Comparison of ENCODE assay signal across 7 mouse cellular contexts in the genomic region with DNA sequence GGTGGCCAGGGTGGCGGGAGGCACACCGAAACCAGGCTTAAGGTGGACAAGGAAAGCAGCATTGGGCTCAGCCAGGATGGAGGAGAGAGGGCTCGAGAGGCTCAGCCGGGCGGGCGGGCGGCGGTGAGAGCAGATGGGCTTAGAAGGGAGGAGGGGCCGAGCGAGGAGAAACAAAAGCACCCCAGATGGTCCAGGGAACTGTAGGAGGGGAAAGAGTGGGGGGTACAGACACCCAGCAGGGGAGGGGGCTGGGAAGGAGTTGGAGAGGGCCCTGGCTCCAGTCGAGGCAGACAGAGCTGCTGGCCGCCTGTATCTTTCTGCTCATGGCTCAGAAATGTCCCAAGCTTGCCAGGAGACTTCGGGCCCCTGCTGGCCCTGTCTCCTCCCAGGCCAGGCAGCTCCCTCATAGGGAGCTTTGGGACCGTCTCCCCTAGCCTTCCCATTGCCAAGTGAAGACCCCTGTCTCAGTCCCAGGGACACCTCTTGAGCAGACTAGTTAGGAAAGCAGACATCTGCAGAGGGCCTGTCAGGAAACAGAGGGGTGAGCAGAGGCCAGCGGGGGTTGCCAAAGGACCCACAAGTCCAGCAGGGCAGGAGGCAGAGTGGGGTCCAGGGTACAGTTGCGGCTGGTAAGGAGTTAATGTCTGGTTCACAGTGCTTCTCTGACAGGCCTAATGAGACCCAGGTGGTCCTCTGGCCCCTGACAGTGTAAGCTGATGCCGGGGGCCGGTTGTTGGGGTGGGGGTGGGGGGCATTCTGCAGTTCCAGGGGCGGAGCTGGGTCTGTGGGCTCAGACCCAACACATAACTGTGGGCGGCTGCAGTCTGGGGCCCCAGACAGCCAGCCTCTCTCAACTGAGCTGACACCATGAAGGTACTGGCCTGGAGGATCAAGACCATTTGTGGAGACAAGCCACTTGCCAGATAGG. TPM values are rescaled to one million over a fixed set of nuclear protein-coding genes. Genes with fewer than 3 reads are reported as not detected.
A peak's percentile ranks its signal among the peaks of the same experiment; 100 is the strongest.
DNase-seq lines count a peak whose midpoint lies in the region; ATAC-seq and TF ChIP-seq lines count a peak whose summit lies in the region.

A gene (plus strand): TSS at position 819 of the 928 bp plus-strand sequence.

- peak; percentile 80 for ATAC-seq in hindbrain, embryonic 12.5 days (ENCODE audit: low FRiP score)
- ATAC-seq in limb, embryonic 11.5 days (ENCODE audit: insufficient number of reproducible peaks, low FRiP score, low TSS enrichment, low read depth), result peak; percentile 94
- ATAC-seq in neural tube, embryonic 13.5 days (ENCODE audit: low read depth), result peak; percentile 85
- no peak for ATAC-seq in activated CD4-positive, CD25-positive, alpha-beta regulatory T cell, adult 4 months

- H3K27ac ChIP-seq in cerebellum, adult 2 months (ENCODE audit: insufficient read depth, low read length), result peak within 1 kb of the TSS; percentile 97
- peak within 1 kb of the TSS; percentile 98 for H3K27ac ChIP-seq in hindbrain, embryonic 12.5 days
- peak within 1 kb of the TSS; percentile 100 for H3K27ac ChIP-seq in limb, embryonic 11.5 days (replicated peaks; ENCODE audit: low read depth, low read length)
- H3K27ac ChIP-seq in neural tube, embryonic 13.5 days (replicated peaks), result peak within 1 kb of the TSS; percentile 95

- peak within 1 kb of the TSS; percentile 48 for H3K4me2 ChIP-seq in hindbrain, embryonic 12.5 days (replicated peaks)
- peak within 1 kb of the TSS; percentile 94 for H3K4me2 ChIP-seq in limb, embryonic 11.5 days (ENCODE audit: low read depth, severe bottlenecking)
- peak within 1 kb of the TSS; percentile 51 for H3K4me2 ChIP-seq in neural tube, embryonic 13.5 days

- no peak for TF ChIP-seq POLR2A in cerebellum, adult 2 months (IDR thresholded peaks at IDR 0.05; ENCODE audit: borderline replicate concordance, insufficient read depth, low read length)

- no peaks in the 10 kb centered on the region for H3K27me3 ChIP-seq in cerebellum, adult 2 months (ENCODE audit: control insufficient read depth, insufficient read depth, low read length)
- H3K27me3 ChIP-seq in hindbrain, embryonic 12.5 days, result no peaks in the 10 kb centered on the region
- H3K27me3 ChIP-seq in limb, embryonic 11.5 days (ENCODE audit: control insufficient read depth, insufficient read depth, low read length), result no peaks in the 10 kb centered on the region
- no peaks in the 10 kb centered on the region for H3K27me3 ChIP-seq in neural tube, embryonic 13.5 days

- WGBS in cerebellum, adult 2 months, result 13% methylated on average over 20 of the region's 20 CpGs
- WGBS in hindbrain, embryonic 12.5 days, result 3% methylated on average over 20 of the region's 20 CpGs
- WGBS in limb, embryonic 11.5 days, result 3% methylated on average over 20 of the region's 20 CpGs
- WGBS in neural tube, embryonic 13.5 days, result 5% methylated on average over 20 of the region's 20 CpGs

- peak within 1 kb of the TSS; percentile 50 for H3K9ac ChIP-seq in hindbrain, embryonic 12.5 days
- H3K9ac ChIP-seq in limb, embryonic 11.5 days (ENCODE audit: low read length), result peak within 1 kb of the TSS; percentile 81
- H3K9ac ChIP-seq in neural tube, embryonic 13.5 days, result peak within 1 kb of the TSS; percentile 65

- peaks cover 25% of the 10 kb centered on the region for H3K36me3 ChIP-seq in hindbrain, embryonic 12.5 days
- H3K36me3 ChIP-seq in limb, embryonic 11.5 days (ENCODE audit: control insufficient read depth, insufficient read depth, low read length), result peaks cover 9% of the 10 kb centered on the region
- H3K36me3 ChIP-seq in neural tube, embryonic 13.5 days, result peaks cover 25% of the 10 kb centered on the region

- H3K9me3 ChIP-seq in hindbrain, embryonic 12.5 days (replicated peaks), result no peaks in the 10 kb centered on the region
- H3K9me3 ChIP-seq in limb, embryonic 11.5 days (ENCODE audit: control insufficient read depth, low read length), result no peaks in the 10 kb centered on the region
- H3K9me3 ChIP-seq in neural tube, embryonic 13.5 days, result no peaks in the 10 kb centered on the region

- peaks cover 51% of the 10 kb centered on the region for H3K4me1 ChIP-seq in cerebellum, adult 2 months (ENCODE audit: control insufficient read depth, insufficient read depth, low read length)
- H3K4me1 ChIP-seq in hindbrain, embryonic 12.5 days, result peaks cover 61% of the 10 kb centered on the region
- H3K4me1 ChIP-seq in limb, embryonic 11.5 days (ENCODE audit: control insufficient read depth, insufficient read depth, low read length), result peaks cover 40% of the 10 kb centered on the region
- peaks cover 67% of the 10 kb centered on the region for H3K4me1 ChIP-seq in neural tube, embryonic 13.5 days (replicated peaks)

- TF ChIP-seq CTCF in cerebellum, adult 2 months (IDR thresholded peaks at IDR 0.05; ENCODE audit: borderline replicate concordance, insufficient read depth, low read depth, low read length), result no peak

- DNase-seq in brain, adult 2 months (ENCODE audit: low read depth, low spot score), result peak; percentile 88
- peak; percentile 76 to 80 for DNase-seq in cerebellum, adult 2 months
- peak; percentile 93 for DNase-seq in forelimb bud, embryonic 11.5 days (ENCODE audit: low read depth, low spot score)
- peak; percentile 92 for DNase-seq in limb, embryonic 11.5 days (ENCODE audit: low spot score)

- H3K4me3 ChIP-seq in cerebellum, adult 2 months (replicated peaks; ENCODE audit: insufficient read depth, low read depth, low read length), result no peak within 1 kb of the TSS
- peak within 1 kb of the TSS; percentile 26 for H3K4me3 ChIP-seq in hindbrain, embryonic 12.5 days
- peak within 1 kb of the TSS; percentile 53 for H3K4me3 ChIP-seq in limb, embryonic 11.5 days (ENCODE audit: low read depth, low read length)
- H3K4me3 ChIP-seq in neural tube, embryonic 13.5 days, result peak within 1 kb of the TSS; percentile 31

RNA-seq across cellular contexts. Expression of the gene that starts here (rescaled TPM):
- polyA plus RNA-seq in cerebellum, adult 2 months (2012; rRNA removed), result 1.9 and 3.5 TPM in 2 replicates
- polyA plus RNA-seq in hindbrain, embryonic 12.5 days (2016; fragmentation: Nextera tagmentation; extraction: Ambion mirVana), result 131 and 160 TPM in 2 replicates
- polyA plus RNA-seq in limb, embryonic 11.5 days (2014; fragmentation: Nextera tagmentation; extraction: Ambion mirVana), result 244 and 251 TPM in 2 replicates
- 91.0 and 108 TPM in 2 replicates for polyA plus RNA-seq in neural tube, embryonic 13.5 days (2015; fragmentation: Nextera tagmentation; extraction: Ambion mirVana)
- not detected for polyA plus RNA-seq in activated CD4-positive, CD25-positive, alpha-beta regulatory T cell, adult 4 months (2017; shearing (Covaris generic))

Comparison
In these comparisons a context has a peak if more than half of its experiments do, and no peak if none do; other contexts are left out.
1. RNA of the gene that starts here (polyA plus RNA-seq): 244 to 251 TPM in limb, embryonic 11.5 days, 131 to 160 TPM in hindbrain, embryonic 12.5 days and 91.0 to 108 TPM in neural tube, embryonic 13.5 days; 1.9 to 3.5 TPM in cerebellum, adult 2 months and not detected in activated CD4-positive, CD25-positive, alpha-beta regulatory T cell, adult 4 months; every median in the first group is over 10 times any median in the second.
2. Peak in every context shown above with its lines, with median percentiles within 50 percentile points of each other: DNase-seq, H3K27ac ChIP-seq, H3K4me2 ChIP-seq and H3K9ac ChIP-seq.